Mouse (Mus musculus) MEL (cell line): ENCODE measurements at regions not wholly inside any gene's neighbourhood (a gene's known extent, or its start where the extent isn't known, plus 50 kb on each side); places are given as distances from the start of the nearest gene placed in this dataset.

ENCODE experiments used
- RCOR1 ChIP-seq: IDR thresholded peaks from 2 replicates; pipeline ENCODE4 v1.6.1; 2012; ENCODE audit warnings: low read depth, mild to moderate bottlenecking, inconsistent platforms, low read length, improper control_type of control experiment
- TBP ChIP-seq: IDR thresholded peaks from 2 replicates; pipeline ENCODE4 v1.8.0; 2011; ENCODE audit warnings: low read depth, low read length, improper control_type of control experiment

GRCm38 (mm10) chr1:148903093-148903492, 1058.0 kb downstream of the Pla2g4a start:
- no peak for TF ChIP-seq RCOR1
- no peak for TF ChIP-seq TBP
